Mouse (Mus musculus) liver, postnatal 0 days (tissue): ENCODE measurements around the gene Btf3l4.

Experiments
- CTCF ChIP-seq: sonication (generic); IDR thresholded peaks from 2 replicates; pipeline ENCODE4 v1.5.1; 2016; ENCODE audit warnings: antibody characterized with exemption, low read depth
- EP300 ChIP-seq: IDR thresholded peaks from 2 replicates; pipeline ENCODE4 v1.6.1; 2016; ENCODE audit warnings: antibody characterized with exemption, low read depth, mild to moderate bottlenecking

DNA sequence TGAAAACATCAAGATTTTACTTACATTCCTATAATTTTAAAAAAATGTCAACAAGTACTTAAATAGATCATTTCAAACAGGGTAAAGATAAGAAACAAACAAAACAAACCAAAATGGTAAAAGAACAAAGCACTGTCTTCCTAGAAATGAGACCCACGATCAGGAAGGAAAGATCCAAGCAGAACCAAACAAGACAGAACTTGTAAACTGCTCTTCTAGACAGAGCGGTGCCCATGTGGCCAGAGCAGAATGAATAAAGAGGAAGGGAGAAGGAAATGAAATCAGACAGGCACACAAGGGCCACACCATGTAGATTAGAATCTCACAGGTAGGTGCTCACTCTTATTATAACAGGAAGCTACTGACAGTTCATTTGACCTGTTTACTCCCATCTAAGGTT, 6.8 kb downstream of the Btf3l4 start:
- TF ChIP-seq CTCF (no peak), EP300 (no peak)
